Mouse (Mus musculus): ENCODE measurements around the gene Gm10647.

GRCm38 (mm10) chr9:66795464-66796324 is 1.1 kb upstream of the Gm10647 start, which contains the start of gene Aph1b:
- TF ChIP-seq POLR2A (IDR thresholded peaks at IDR 0.05; ENCODE audit: insufficient read depth, low read depth, low read length) (peak; percentile 74), CTCF (IDR thresholded peaks at IDR 0.05) (0 out of 2 replicates have a peak, but pooled peaks have one; percentile 2), EP300 (IDR thresholded peaks at IDR 0.05; ENCODE audit: insufficient read depth, low read depth, low read length) (peak; percentile 56; the same call in 1 of the 2 replicates)
